Mouse (Mus musculus) MEL (cell line): Measurements from ENCODE around the gene Krtcap2. TPM values are rescaled to one million over a fixed set of nuclear protein-coding genes. Genes with fewer than 3 reads are reported as not detected.

Experiments
- DNase-seq: peaks from one replicate; pipeline ENCODE4 v3.0.0; 2011; ENCODE audit warnings: low read depth, low spot score
- H3K27ac ChIP-seq: 2 replicates; pipeline ENCODE4 v1.5.1; 2012; ENCODE audit warnings: low read depth, mild to moderate bottlenecking, control low read depth, low read length, moderate library complexity; ENCODE audit not compliant: control insufficient read depth
- H3K27me3 ChIP-seq, 2 experiments: fragments of 150-350 bp in 1 of 2; sonication (generic) in 1 of 2; 2 replicates each; pipeline ENCODE4 v1.6.1; 2012; ENCODE audit warnings: low read length in 2 of 2, mild to moderate bottlenecking in 2 of 2, improper control_type of control experiment in 1 of 2, moderate library complexity in 1 of 2; ENCODE audit not compliant: insufficient read depth in 2 of 2, control insufficient read depth in 1 of 2
- H3K36me3 ChIP-seq, 2 experiments: 2 replicates each; pipeline ENCODE4 v1.6.1; 2012 to 2014; ENCODE audit warnings: low read length in 2 of 2, improper control_type of control experiment in 1 of 2, inconsistent platforms in 1 of 2, mild to moderate bottlenecking in 1 of 2; ENCODE audit not compliant: insufficient read depth in 2 of 2, control insufficient read depth in 1 of 2
- H3K4me1 ChIP-seq, 2 experiments: fragments of 150-350 bp in 1 of 2; sonication (generic) in 1 of 2; 2 replicates each; pipeline ENCODE4 v1.6.1; 2012; ENCODE audit warnings: low read length in 2 of 2, improper control_type of control experiment in 1 of 2, mild to moderate bottlenecking in 1 of 2; ENCODE audit not compliant: insufficient read depth in 2 of 2, control insufficient read depth in 1 of 2
- H3K4me3 ChIP-seq, 2 experiments: fragments of 150-350 bp in 1 of 2; sonication (generic) in 1 of 2; 2 replicates each; pipeline ENCODE4 v1.5.1; 2012; ENCODE audit warnings: low read depth in 2 of 2, low read length in 2 of 2, mild to moderate bottlenecking in 2 of 2, moderate library complexity in 2 of 2, control low read depth in 1 of 2, improper control_type of control experiment in 1 of 2; ENCODE audit not compliant: control insufficient read depth in 1 of 2, insufficient read depth in 1 of 2
- H3K79me2 ChIP-seq: 2 replicates; pipeline ENCODE4 v1.6.1; 2012; ENCODE audit warnings: mild to moderate bottlenecking, low read length, moderate library complexity; ENCODE audit not compliant: control insufficient read depth, poor library complexity, insufficient read depth
- H3K9ac ChIP-seq: 2 replicates; pipeline ENCODE4 v1.6.1; 2012; ENCODE audit warnings: low read depth, mild to moderate bottlenecking, control low read depth, low read length, moderate library complexity; ENCODE audit not compliant: control insufficient read depth, poor library complexity, severe bottlenecking
- H3K9me3 ChIP-seq: fragments of 150-350 bp; sonication (generic); replicated peaks from 2 replicates; pipeline ENCODE4 v1.6.1; 2012; ENCODE audit warnings: mild to moderate bottlenecking, low read length, improper control_type of control experiment, moderate library complexity; ENCODE audit not compliant: insufficient read depth
- CTCF ChIP-seq, 3 experiments: IDR thresholded peaks in 2 of 3; conservative IDR thresholded peaks in 1 of 3; 2 replicates each; pipeline ENCODE4 v1.5.1; 2011 to 2012; ENCODE audit warnings: low read length in 3 of 3, low read depth in 2 of 3, mild to moderate bottlenecking in 2 of 3, improper control_type of control experiment in 1 of 3, inconsistent platforms in 1 of 3, mixed read lengths in 1 of 3, moderate library complexity in 1 of 3; ENCODE audit not compliant: control insufficient read depth in 1 of 3, insufficient read depth in 1 of 3, poor library complexity in 1 of 3, severe bottlenecking in 1 of 3
- ETS1 ChIP-seq: IDR thresholded peaks from 2 replicates; pipeline ENCODE4 v1.6.1; 2012; ENCODE audit warnings: low read depth, mild to moderate bottlenecking, inconsistent platforms, low read length, improper control_type of control experiment, moderate library complexity
- GATA1 ChIP-seq: IDR thresholded peaks from 2 replicates; pipeline ENCODE4 v1.6.1; 2011; ENCODE audit warnings: low read depth, low read length, improper control_type of control experiment
- HCFC1 ChIP-seq: IDR thresholded peaks from 2 replicates; pipeline ENCODE4 v1.6.1; 2012; ENCODE audit warnings: low read depth, mild to moderate bottlenecking, inconsistent platforms, low read length, improper control_type of control experiment, moderate library complexity
- JUND ChIP-seq: IDR thresholded peaks from 2 replicates; pipeline ENCODE4 v1.6.1; 2011; ENCODE audit warnings: low read depth, mild to moderate bottlenecking, improper control_type of control experiment, low read length
- MYB ChIP-seq: IDR thresholded peaks from 2 replicates; pipeline ENCODE4 v1.6.1; 2011; ENCODE audit warnings: mild to moderate bottlenecking, low read depth, low read length, improper control_type of control experiment
- POLR2AphosphoS2 ChIP-seq: IDR thresholded peaks from 2 replicates; pipeline ENCODE4 v1.6.1; 2011; ENCODE audit warnings: low read length, improper control_type of control experiment
- RCOR1 ChIP-seq: IDR thresholded peaks from 2 replicates; pipeline ENCODE4 v1.6.1; 2012; ENCODE audit warnings: low read depth, mild to moderate bottlenecking, inconsistent platforms, low read length, improper control_type of control experiment
- SMC3 ChIP-seq: IDR thresholded peaks from 2 replicates; pipeline ENCODE4 v1.6.1; 2011; ENCODE audit warnings: low read depth, low read length, improper control_type of control experiment
- TBP ChIP-seq: IDR thresholded peaks from 2 replicates; pipeline ENCODE4 v1.8.0; 2011; ENCODE audit warnings: low read depth, low read length, improper control_type of control experiment
- UBTF ChIP-seq: IDR thresholded peaks from 2 replicates; pipeline ENCODE4 v1.6.1; 2012; ENCODE audit warnings: low read depth, mild to moderate bottlenecking, inconsistent platforms, low read length, improper control_type of control experiment, moderate library complexity, borderline replicate concordance; ENCODE audit not compliant: insufficient read depth
- USF2 ChIP-seq, 2 experiments: IDR thresholded peaks; 2 replicates each; pipeline ENCODE4 v1.6.1; 2011 to 2012; ENCODE audit warnings: improper control_type of control experiment in 2 of 2, low read length in 2 of 2, borderline replicate concordance in 1 of 2, inconsistent platforms in 1 of 2, low read depth in 1 of 2, mild to moderate bottlenecking in 1 of 2; ENCODE audit not compliant: insufficient read depth in 1 of 2
- polyA plus RNA-seq, 2 experiments: library from polyadenylated mRNA; stranded (reverse) in 1 of 2; unstranded in 1 of 2; fragments of >175 nt in 1 of 2; fragments of >200 nt in 1 of 2; gene quantifications; 2 replicates each; pipeline versions ENCODE4 v1.2.1 to v1.2.4; 2012; ENCODE audit warnings: low replicate concordance in 2 of 2, low read depth in 1 of 2; ENCODE audit not compliant: insufficient read length in 2 of 2, insufficient read depth in 1 of 2, missing spikeins in 1 of 2
- total RNA-seq: library from RNA; depleted of rRNA; stranded (reverse); fragments of 300-350 nt; gene quantifications from 2 replicates; pipeline ENCODE4 v1.2.3, GENCODE M21; 2012; rRNA removed

Gene Krtcap2
- total and polyA plus RNA-seq, 3 experiments: 171 to 497 TPM; not detected in 1

DNA sequence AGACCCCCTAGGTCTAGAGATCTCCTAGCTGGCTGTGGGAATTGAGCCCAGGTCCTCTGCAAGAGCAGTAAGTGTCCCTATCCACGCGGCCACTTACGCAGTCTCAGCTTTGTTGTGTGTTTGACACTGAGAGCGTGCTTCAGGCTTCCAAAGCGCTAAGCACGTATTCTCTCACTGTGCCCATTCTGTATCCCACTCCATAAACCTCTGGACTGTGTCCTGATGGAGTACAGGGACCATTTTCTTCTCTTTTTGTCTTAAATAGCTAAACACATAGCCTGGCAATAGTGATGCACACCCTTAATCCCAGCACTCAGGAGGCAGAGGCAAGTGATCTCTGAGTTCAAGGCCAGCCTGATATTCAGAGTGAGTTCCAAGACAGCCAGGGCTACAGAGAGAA is 53.1 kb downstream of the Krtcap2 start:
- DNase-seq: no peak
- TF ChIP-seq USF2 (IDR thresholded peaks at IDR 0.05; ENCODE audit: borderline replicate concordance in 1 of 2, insufficient read depth in 1 of 2, low read depth in 1 of 2, low read length in 2 of 2) (no peak), MYB (no peak), JUND (no peak), SMC3 (no peak), GATA1 (no peak), ETS1 (no peak), HCFC1 (no peak)
- TF ChIP-seq, all 39 proteins: peak for 0
- Histone ChIP-seq H3K4me1 (peaks cover 3 to 12% of the 10 kb centered on the region in 2 experiments; a peak in 3 of 4 replicates), H3K9me3 (no peaks in the 10 kb centered on the region), H3K4me3 (peak overlapping the region in 1 of 2 experiments; percentile 41; a peak in 1 of 4 replicates), H3K27ac (no peak overlapping the region), H3K36me3 (peaks cover 0 to 5% of the 10 kb centered on the region in 2 experiments; a peak in 2 of 4 replicates), H3K27me3 (no peaks in the 10 kb centered on the region; a peak in 2 of 4 replicates), H3K9ac (no peak overlapping the region), H3K79me2 (no peaks in the 10 kb centered on the region)

DNA sequence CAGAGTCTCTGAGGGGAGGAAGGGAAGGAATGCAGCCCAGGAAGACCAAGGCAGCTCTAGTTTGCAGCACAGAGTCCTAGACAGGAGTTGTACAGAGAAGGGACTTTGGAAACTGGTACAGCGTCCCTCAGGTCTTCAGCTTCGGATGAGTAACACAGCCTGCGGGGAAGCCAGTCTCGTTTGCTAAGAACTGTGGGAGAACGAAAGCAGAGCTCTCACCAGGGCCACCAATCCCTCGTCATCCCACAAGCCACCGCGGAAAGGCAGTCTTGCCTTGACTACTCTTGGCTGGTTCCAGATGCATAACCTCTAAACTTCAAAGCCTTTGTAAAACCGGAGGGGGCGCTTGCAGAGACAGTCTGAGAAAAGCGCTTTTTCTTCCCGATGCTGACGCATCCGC is 53.7 kb downstream of the Krtcap2 start:
- Histone ChIP-seq H3K4me3 (peak overlapping the region; percentile 33 to 41), H3K9ac (peak overlapping the region; percentile 37), H3K36me3 (peaks cover 0 to 5% of the 10 kb centered on the region in 2 experiments; a peak in 2 of 4 replicates), H3K4me1 (peaks cover 3 to 12% of the 10 kb centered on the region in 2 experiments; a peak in 3 of 4 replicates), H3K27me3 (no peaks in the 10 kb centered on the region; a peak in 2 of 4 replicates), H3K9me3 (no peaks in the 10 kb centered on the region), H3K79me2 (no peaks in the 10 kb centered on the region), H3K27ac (no peak overlapping the region)
- TF ChIP-seq RCOR1 (no peak), UBTF (0 out of 2 replicates have a peak, but pooled peaks have one; percentile 34), TBP (0 out of 2 replicates have a peak, but pooled peaks have one; percentile 29), POLR2AphosphoS2 (no peak), CTCF (IDR thresholded peaks at IDR 0.05 in 2 of 3, conservative IDR thresholded peaks at IDR 0.05 in 1 of 3; ENCODE audit: control insufficient read depth in 1 of 3, insufficient read depth in 1 of 3, low read depth in 2 of 3, low read length in 3 of 3, poor library complexity in 1 of 3, severe bottlenecking in 1 of 3) (peak in 2 of 3 experiments; percentile 8 to 16; a peak in 1 of 6 replicates), HCFC1 (0 out of 2 replicates have a peak, but pooled peaks have one; percentile 23)
- DNase-seq: peak; percentile 71

Other genes starting within 250 kb of the Krtcap2 start
- 32.2 and 40.8 TPM in 2 replicates for gene Rusc1, start 152.7 kb upstream of the Krtcap2 start, total RNA-seq
- 10 to 100 TPM in 1 of 2 experiments, not detected in 1; 58.9 TPM for gene Rusc1, start 152.7 kb upstream of the Krtcap2 start, polyA plus RNA-seq
- gene Gm43738, start 144.9 kb upstream of the Krtcap2 start, total RNA-seq: not detected in 2 replicates
- gene Gm43738, start 144.9 kb upstream of the Krtcap2 start, polyA plus RNA-seq: not detected
- gene Fdps, start 144.0 kb upstream of the Krtcap2 start, total RNA-seq: 239 and 267 TPM in 2 replicates
- 100 to 1,000 TPM in 1 of 2 experiments, not detected in 1; 226 TPM for gene Fdps, start 144.0 kb upstream of the Krtcap2 start, polyA plus RNA-seq
- gene Pklr, start 109.8 kb upstream of the Krtcap2 start, total RNA-seq: 41.1 and 53.2 TPM in 2 replicates
- 100 to 1,000 TPM; 133 to 185 TPM for gene Pklr, start 109.8 kb upstream of the Krtcap2 start, polyA plus RNA-seq
- gene Hcn3, start 85.8 kb upstream of the Krtcap2 start, total RNA-seq: 4.0 TPM in 2 replicates
- gene Hcn3, start 85.8 kb upstream of the Krtcap2 start, polyA plus RNA-seq: 1 to 10 TPM in 1 of 2 experiments, not detected in 1; 7.4 TPM
- gene Clk2, start 81.2 kb upstream of the Krtcap2 start, total RNA-seq: 27.5 and 28.2 TPM in 2 replicates
- 100 to 1,000 TPM in 1 of 2 experiments, 10 to 100 TPM in 1; 83.6 to 138 TPM for gene Clk2, start 81.2 kb upstream of the Krtcap2 start, polyA plus RNA-seq
- 78.1 and 101 TPM in 2 replicates for gene Scamp3, start 68.5 kb upstream of the Krtcap2 start, total RNA-seq
- 100 to 1,000 TPM in 1 of 2 experiments, not detected in 1; 287 TPM for gene Scamp3, start 68.5 kb upstream of the Krtcap2 start, polyA plus RNA-seq
- 6.2 and 7.0 TPM in 2 replicates for gene Fam189b, start 62.8 kb upstream of the Krtcap2 start, total RNA-seq
- gene Fam189b, start 62.8 kb upstream of the Krtcap2 start, polyA plus RNA-seq: 10 to 100 TPM in 1 of 2 experiments, not detected in 1; 35.3 TPM
- gene Gba, start 43.0 kb upstream of the Krtcap2 start, total RNA-seq: 42.8 and 49.1 TPM in 2 replicates
- 10 to 100 TPM in 1 of 2 experiments, not detected in 1; 55.0 TPM for gene Gba, start 43.0 kb upstream of the Krtcap2 start, polyA plus RNA-seq
- 1.8 and 3.4 TPM in 2 replicates for gene Thbs3, start 30.8 kb upstream of the Krtcap2 start, total RNA-seq
- 1 to 10 TPM in 1 of 2 experiments, not detected in 1; 4.9 TPM for gene Thbs3, start 30.8 kb upstream of the Krtcap2 start, polyA plus RNA-seq
- 312 and 314 TPM in 2 replicates for gene Mtx1, start 18.9 kb upstream of the Krtcap2 start, total RNA-seq
- gene Mtx1, start 18.9 kb upstream of the Krtcap2 start, polyA plus RNA-seq: 100 to 1,000 TPM in 1 of 2 experiments, not detected in 1; 369 TPM
- gene Muc1, start 16.9 kb upstream of the Krtcap2 start, total RNA-seq: 0.04 and 0.13 TPM in 2 replicates
- 1 to 10 TPM in 1 of 2 experiments, not detected in 1; 1.1 TPM for gene Muc1, start 16.9 kb upstream of the Krtcap2 start, polyA plus RNA-seq
- gene Trim46, start 343 bp downstream of the Krtcap2 start, total RNA-seq: 2.4 and 3.3 TPM in 2 replicates
- gene Trim46, start 343 bp downstream of the Krtcap2 start, polyA plus RNA-seq: 1 to 10 TPM in 1 of 2 experiments, not detected in 1; 7.7 TPM
- gene Dpm3, start 13.4 kb downstream of the Krtcap2 start, total RNA-seq: 246 and 271 TPM in 2 replicates
- 100 to 1,000 TPM in 1 of 2 experiments, not detected in 1; 237 TPM for gene Dpm3, start 13.4 kb downstream of the Krtcap2 start, polyA plus RNA-seq
- 17.2 and 22.5 TPM in 2 replicates for gene Slc50a1, start 24.6 kb downstream of the Krtcap2 start, total RNA-seq
- gene Slc50a1, start 24.6 kb downstream of the Krtcap2 start, polyA plus RNA-seq: 10 to 100 TPM in 1 of 2 experiments, not detected in 1; 45.9 TPM
- not detected in 2 replicates for gene Efna1, start 35.2 kb downstream of the Krtcap2 start, total RNA-seq
- not detected for gene Efna1, start 35.2 kb downstream of the Krtcap2 start, polyA plus RNA-seq
- 0.54 and 0.78 TPM in 2 replicates for gene Efna3, start 77.0 kb downstream of the Krtcap2 start, total RNA-seq
- gene Efna3, start 77.0 kb downstream of the Krtcap2 start, polyA plus RNA-seq: 1 to 10 TPM in 1 of 2 experiments, not detected in 1; 1.2 TPM
- 1.4 and 1.9 TPM in 2 replicates for gene Efna4, start 92.1 kb downstream of the Krtcap2 start, total RNA-seq
- gene Efna4, start 92.1 kb downstream of the Krtcap2 start, polyA plus RNA-seq: 1 to 10 TPM in 1 of 2 experiments, not detected in 1; 4.5 TPM
- gene Adam15, start 104.0 kb downstream of the Krtcap2 start, total RNA-seq: 15.3 and 16.9 TPM in 2 replicates
- gene Adam15, start 104.0 kb downstream of the Krtcap2 start, polyA plus RNA-seq: 10 to 100 TPM in 1 of 2 experiments, not detected in 1; 43.2 TPM
- gene Dcst2, start 116.0 kb downstream of the Krtcap2 start, total RNA-seq: not detected in 2 replicates
- gene Dcst2, start 116.0 kb downstream of the Krtcap2 start, polyA plus RNA-seq: under 1 TPM in 1 of 2 experiments, not detected in 1; 0.06 TPM
- gene Dcst1, start 119.3 kb downstream of the Krtcap2 start, total RNA-seq: 0.08 TPM in 1 of 2 replicates, not detected in the other
- under 1 TPM in 1 of 2 experiments, not detected in 1; 0.29 TPM for gene Dcst1, start 119.3 kb downstream of the Krtcap2 start, polyA plus RNA-seq
- 8.1 and 8.5 TPM in 2 replicates for gene Zbtb7b, start 148.8 kb downstream of the Krtcap2 start, total RNA-seq
- gene Zbtb7b, start 148.8 kb downstream of the Krtcap2 start, polyA plus RNA-seq: 10 to 100 TPM in 1 of 2 experiments, not detected in 1; 20.1 TPM
- gene Lenep, start 156.8 kb downstream of the Krtcap2 start, total RNA-seq: not detected in 2 replicates
- gene Lenep, start 156.8 kb downstream of the Krtcap2 start, polyA plus RNA-seq: not detected
- 38.0 and 42.9 TPM in 2 replicates for gene Flad1, start 165.9 kb downstream of the Krtcap2 start, total RNA-seq
- 10 to 100 TPM in 1 of 2 experiments, not detected in 1; 54.2 TPM for gene Flad1, start 165.9 kb downstream of the Krtcap2 start, polyA plus RNA-seq
- gene Cks1b, start 172.4 kb downstream of the Krtcap2 start, total RNA-seq: 271 and 292 TPM in 2 replicates
- 100 to 1,000 TPM; 177 to 438 TPM for gene Cks1b, start 172.4 kb downstream of the Krtcap2 start, polyA plus RNA-seq
- 41.9 and 49.2 TPM in 2 replicates for gene Shc1, start 172.5 kb downstream of the Krtcap2 start, total RNA-seq
- gene Shc1, start 172.5 kb downstream of the Krtcap2 start, polyA plus RNA-seq: 10 to 100 TPM in 1 of 2 experiments, not detected in 1; 79.8 TPM
- 50.8 and 61.1 TPM in 2 replicates for gene Pygo2, start 184.2 kb downstream of the Krtcap2 start, total RNA-seq
- 10 to 100 TPM in 1 of 2 experiments, not detected in 1; 50.3 TPM for gene Pygo2, start 184.2 kb downstream of the Krtcap2 start, polyA plus RNA-seq
- 4.8 and 7.6 TPM in 2 replicates for gene Pbxip1, start 190.7 kb downstream of the Krtcap2 start, total RNA-seq
- gene Pbxip1, start 190.7 kb downstream of the Krtcap2 start, polyA plus RNA-seq: 10 to 100 TPM in 1 of 2 experiments, not detected in 1; 10.7 TPM
- 53.6 and 63.6 TPM in 2 replicates for gene Pmvk, start 208.6 kb downstream of the Krtcap2 start, total RNA-seq
- 10 to 100 TPM in 1 of 2 experiments, not detected in 1; 75.7 TPM for gene Pmvk, start 208.6 kb downstream of the Krtcap2 start, polyA plus RNA-seq